Mouse (Mus musculus) embryonic facial prominence, embryonic 13.5 days (tissue): ENCODE results near the gene Laptm4a. TPM values are rescaled to one million over a fixed set of nuclear protein-coding genes. Genes with fewer than 3 reads are reported as not detected.
A peak's percentile ranks its signal among the peaks of the same experiment; 100 is the strongest.

ENCODE experiments used
- ATAC-seq: fragments of 200-750 bp; cut with Nextera tagmentation; 2 replicates; pipeline ENCODE4 v1.8.0; 2017; ENCODE audit warnings: low read depth; ENCODE audit not compliant: insufficient number of reproducible peaks, insufficient read depth, low FRiP score, low TSS enrichment
- H3K27ac ChIP-seq: fragments of 300-500 bp; sonication (generic); 2 replicates; pipeline ENCODE4 v1.5.1; 2015; ENCODE audit warnings: moderate library complexity, mild to moderate bottlenecking, inconsistent platforms
- H3K27me3 ChIP-seq: fragments of 300-500 bp; sonication (generic); 2 replicates; pipeline ENCODE4 v1.6.1; 2015; ENCODE audit warnings: mild to moderate bottlenecking, inconsistent platforms
- H3K36me3 ChIP-seq: fragments of 300-500 bp; sonication (generic); 2 replicates; pipeline ENCODE4 v1.6.1; 2015; ENCODE audit warnings: mild to moderate bottlenecking, inconsistent platforms
- H3K4me1 ChIP-seq: fragments of 300-500 bp; sonication (generic); 2 replicates; pipeline ENCODE4 v1.6.1; 2015; ENCODE audit warnings: inconsistent platforms
- H3K4me2 ChIP-seq: fragments of 300-500 bp; sonication (generic); 2 replicates; pipeline ENCODE4 v1.6.1; 2015; ENCODE audit warnings: moderate library complexity, mild to moderate bottlenecking, inconsistent platforms
- H3K4me3 ChIP-seq: fragments of 300-500 bp; sonication (generic); 2 replicates; pipeline ENCODE4 v1.5.1; 2015; ENCODE audit warnings: mild to moderate bottlenecking, inconsistent platforms
- H3K9ac ChIP-seq: fragments of 300-500 bp; sonication (generic); 2 replicates; pipeline ENCODE4 v1.6.1; 2015; ENCODE audit warnings: mild to moderate bottlenecking, inconsistent platforms
- H3K9me3 ChIP-seq: fragments of 300-500 bp; sonication (generic); 2 replicates; pipeline ENCODE4 v1.6.1; 2016; ENCODE audit warnings: inconsistent platforms
- WGBS: fragments of 180-500 bp; shearing (Covaris S2); methylation state at CpG from one replicate; pipeline ENCODE4 v1.1.7; 2015; ENCODE audit warnings: mixed read lengths; 5-methylcytosine and 5-hydroxymethylcytosine counted together
- polyA plus RNA-seq: library from polyadenylated mRNA; unstranded; fragments of >200 nt; fragmentation: Nextera tagmentation; extraction: Ambion mirVana; gene quantifications from 2 replicates; pipeline ENCODE4 v1.2.1, GENCODE M21; 2015

Laptm4a gene
- polyA plus RNA-seq, 1 experiment from 2014 or later, result 384 TPM

DNA sequence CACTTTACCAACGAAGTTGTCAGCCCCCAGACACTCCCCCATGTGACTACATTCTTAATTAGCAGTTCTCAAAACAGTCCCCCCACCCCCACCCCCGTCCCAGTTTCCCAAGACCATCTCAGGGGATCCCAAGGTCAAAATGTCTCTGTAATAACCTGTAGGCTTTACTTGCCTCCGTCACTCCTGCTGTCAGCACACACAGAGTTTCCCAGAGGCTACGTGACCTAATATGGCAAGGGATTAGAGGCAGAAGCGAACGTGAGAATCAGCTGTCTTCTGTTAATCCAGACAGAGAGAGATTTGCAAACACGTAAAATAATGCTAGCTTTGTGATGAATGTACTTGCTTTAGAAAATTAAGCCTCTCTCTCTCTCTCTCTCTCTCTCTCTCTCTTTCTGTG is 33.0 kb upstream of the Laptm4a start:
- WGBS, result 28% methylated on average over 7 of the region's 7 CpGs
- Histone ChIP-seq H3K27me3 (no peaks in the 10 kb centered on the region), H3K9ac (no peak overlapping the region), H3K4me2 (no peak overlapping the region), H3K36me3 (no peaks in the 10 kb centered on the region), H3K4me3 (no peak overlapping the region), H3K9me3 (no peaks in the 10 kb centered on the region), H3K4me1 (peaks cover 18% of the 10 kb centered on the region), H3K27ac (no peak overlapping the region; the same call in 1 of the 2 replicates)
- ATAC-seq, result no peak

- Histone ChIP-seq H3K9me3 (no peaks in the 10 kb centered on the region), H3K4me1 (peaks cover 22% of the 10 kb centered on the region), H3K4me3 (no peak overlapping the region), H3K36me3 (no peaks in the 10 kb centered on the region), H3K27me3 (no peaks in the 10 kb centered on the region), H3K4me2 (no peak overlapping the region), H3K27ac (no peak overlapping the region), H3K9ac (no peak overlapping the region)
- WGBS, result 17% methylated on average over 10 of the region's 10 CpGs
- no peak for ATAC-seq
Measured at GRCm38 (mm10) chr12:8889117-8889665, 32.3 kb upstream of the Laptm4a start.

DNA sequence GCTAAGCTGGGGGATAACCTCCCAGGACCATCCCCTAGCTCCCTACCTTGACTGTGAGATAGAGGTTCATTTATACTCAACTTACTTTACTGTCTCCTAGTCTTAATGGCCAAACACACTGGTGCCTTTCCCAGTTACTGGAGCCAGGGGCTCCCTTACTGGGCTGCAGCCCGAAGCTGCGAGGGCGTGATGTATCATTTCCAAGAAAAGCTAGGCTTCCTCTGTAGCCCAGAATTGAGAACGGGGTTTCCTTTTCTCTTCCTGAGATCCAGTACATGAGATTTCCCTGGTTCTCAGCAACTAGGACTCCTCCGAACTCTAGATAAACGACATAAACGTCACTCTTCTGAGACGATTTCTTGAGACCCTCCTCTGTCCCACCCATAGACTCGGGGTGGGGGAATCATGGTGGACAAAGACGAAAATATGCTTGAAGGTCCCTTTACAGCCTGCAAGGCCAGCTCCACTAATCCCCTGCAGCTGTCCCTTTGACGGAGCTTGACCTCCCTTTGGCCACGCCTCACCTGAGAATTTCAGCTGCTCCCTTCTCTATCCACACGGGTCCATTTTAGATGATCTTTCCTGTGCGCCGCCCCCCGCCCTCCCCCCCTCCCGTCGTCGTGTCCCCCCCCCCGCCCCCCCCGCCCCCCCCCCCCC is 28.5 kb upstream of the Laptm4a start:
- Histone ChIP-seq H3K4me2 (peak overlapping the region; percentile 33), H3K9ac (no peak overlapping the region), H3K36me3 (no peaks in the 10 kb centered on the region), H3K9me3 (no peaks in the 10 kb centered on the region), H3K4me1 (peaks cover 12% of the 10 kb centered on the region), H3K27me3 (no peaks in the 10 kb centered on the region), H3K27ac (no peak overlapping the region), H3K4me3 (no peak overlapping the region)
- ATAC-seq, result no peak
- 45% methylated on average over 15 of the region's 21 CpGs for WGBS

DNA sequence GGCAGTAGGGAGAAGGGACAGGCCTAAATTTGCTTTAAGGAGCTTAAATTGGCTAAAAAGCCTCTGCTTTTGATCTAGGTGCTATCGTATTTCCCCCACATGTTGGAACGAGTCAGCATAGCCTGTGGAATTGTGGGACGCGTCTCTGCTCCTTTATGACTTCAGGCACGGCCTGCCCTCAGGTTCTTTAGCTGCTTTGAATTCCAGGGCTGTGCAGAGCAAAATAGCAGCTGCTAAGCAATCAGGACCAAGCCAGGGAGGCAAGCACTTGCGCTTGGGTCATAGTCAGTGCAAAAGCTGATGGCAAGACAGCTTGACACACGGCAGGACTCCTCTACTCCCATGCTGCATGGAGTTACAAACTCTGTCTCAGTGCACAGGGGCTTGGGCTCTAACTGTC is 24.3 kb upstream of the Laptm4a start:
- Histone ChIP-seq H3K4me2 (no peak overlapping the region), H3K4me1 (peaks cover 37% of the 10 kb centered on the region), H3K27ac (peak overlapping the region; percentile 23; the same call in 1 of the 2 replicates), H3K4me3 (no peak overlapping the region), H3K36me3 (no peaks in the 10 kb centered on the region), H3K9ac (0 out of 2 replicates have a peak overlapping the region, but pooled peaks have one; percentile 16), H3K9me3 (no peaks in the 10 kb centered on the region), H3K27me3 (no peaks in the 10 kb centered on the region)
- no peak for ATAC-seq
- WGBS, result 6% methylated on average over 7 of the region's 7 CpGs

GRCm38 (mm10) chr12:8898879-8899785 is 22.3 kb upstream of the Laptm4a start:
- no peaks in the 10 kb centered on the region for H3K36me3 ChIP-seq
- H3K9ac ChIP-seq, result no peak overlapping the region
- H3K27me3 ChIP-seq, result no peaks in the 10 kb centered on the region
- WGBS, result 59% methylated on average over 19 of the region's 19 CpGs
- H3K27ac ChIP-seq, result peak overlapping the region; percentile 63; the same call in 1 of the 2 replicates
- no peak overlapping the region for H3K4me3 ChIP-seq
- ATAC-seq, result no peak
- no peak overlapping the region for H3K4me2 ChIP-seq
- no peaks in the 10 kb centered on the region for H3K9me3 ChIP-seq
- peaks cover 37% of the 10 kb centered on the region for H3K4me1 ChIP-seq

GRCm38 (mm10) chr12:8900107-8900698 is 21.3 kb upstream of the Laptm4a start:
- Histone ChIP-seq H3K4me2 (no peak overlapping the region), H3K27me3 (no peaks in the 10 kb centered on the region), H3K27ac (peak overlapping the region; percentile 63), H3K4me3 (no peak overlapping the region), H3K4me1 (peaks cover 37% of the 10 kb centered on the region), H3K36me3 (no peaks in the 10 kb centered on the region), H3K9me3 (no peaks in the 10 kb centered on the region), H3K9ac (no peak overlapping the region)
- ATAC-seq, result peak; percentile 41; the same call in 1 of the 2 replicates
- 11% methylated on average over 4 of the region's 4 CpGs for WGBS

- 17% methylated on average over 5 of the region's 5 CpGs for WGBS
- ATAC-seq, result 0 out of 2 replicates have a peak, but pooled peaks have one; percentile 22
Measured at GRCm38 (mm10) chr12:8900919-8901663, 20.4 kb upstream of the Laptm4a start.

GRCm38 (mm10) chr12:8901934-8902333 is 19.5 kb upstream of the Laptm4a start:
- no peak overlapping the region for H3K27ac ChIP-seq
- no peaks in the 10 kb centered on the region for H3K9me3 ChIP-seq
- WGBS, result 26% methylated on average over 2 of the region's 2 CpGs
- no peak for ATAC-seq
- H3K4me2 ChIP-seq, result no peak overlapping the region
- no peaks in the 10 kb centered on the region for H3K27me3 ChIP-seq
- H3K36me3 ChIP-seq, result no peaks in the 10 kb centered on the region
- peaks cover 33% of the 10 kb centered on the region for H3K4me1 ChIP-seq
- H3K9ac ChIP-seq, result 0 out of 2 replicates have a peak overlapping the region, but pooled peaks have one; percentile 27
- H3K4me3 ChIP-seq, result no peak overlapping the region

More at GRCm38 (mm10) chr12:8900919-8901663, 20.4 kb upstream of the Laptm4a start:
- Histone ChIP-seq H3K4me1 (peaks cover 37% of the 10 kb centered on the region), H3K9me3 (no peaks in the 10 kb centered on the region), H3K27ac (peak overlapping the region; percentile 60; the same call in 1 of the 2 replicates), H3K4me3 (no peak overlapping the region), H3K36me3 (no peaks in the 10 kb centered on the region), H3K4me2 (no peak overlapping the region), H3K9ac (no peak overlapping the region), H3K27me3 (no peaks in the 10 kb centered on the region)

- Histone ChIP-seq H3K27ac (no peak overlapping the region), H3K27me3 (no peaks in the 10 kb centered on the region), H3K9me3 (no peaks in the 10 kb centered on the region), H3K9ac (no peak overlapping the region), H3K36me3 (no peaks in the 10 kb centered on the region), H3K4me3 (no peak overlapping the region), H3K4me2 (no peak overlapping the region), H3K4me1 (peaks cover 29% of the 10 kb centered on the region)
- WGBS, result 32% methylated on average over 3 of the region's 3 CpGs
- no peak for ATAC-seq
Measured at GRCm38 (mm10) chr12:8902479-8902878, 19.0 kb upstream of the Laptm4a start.

DNA sequence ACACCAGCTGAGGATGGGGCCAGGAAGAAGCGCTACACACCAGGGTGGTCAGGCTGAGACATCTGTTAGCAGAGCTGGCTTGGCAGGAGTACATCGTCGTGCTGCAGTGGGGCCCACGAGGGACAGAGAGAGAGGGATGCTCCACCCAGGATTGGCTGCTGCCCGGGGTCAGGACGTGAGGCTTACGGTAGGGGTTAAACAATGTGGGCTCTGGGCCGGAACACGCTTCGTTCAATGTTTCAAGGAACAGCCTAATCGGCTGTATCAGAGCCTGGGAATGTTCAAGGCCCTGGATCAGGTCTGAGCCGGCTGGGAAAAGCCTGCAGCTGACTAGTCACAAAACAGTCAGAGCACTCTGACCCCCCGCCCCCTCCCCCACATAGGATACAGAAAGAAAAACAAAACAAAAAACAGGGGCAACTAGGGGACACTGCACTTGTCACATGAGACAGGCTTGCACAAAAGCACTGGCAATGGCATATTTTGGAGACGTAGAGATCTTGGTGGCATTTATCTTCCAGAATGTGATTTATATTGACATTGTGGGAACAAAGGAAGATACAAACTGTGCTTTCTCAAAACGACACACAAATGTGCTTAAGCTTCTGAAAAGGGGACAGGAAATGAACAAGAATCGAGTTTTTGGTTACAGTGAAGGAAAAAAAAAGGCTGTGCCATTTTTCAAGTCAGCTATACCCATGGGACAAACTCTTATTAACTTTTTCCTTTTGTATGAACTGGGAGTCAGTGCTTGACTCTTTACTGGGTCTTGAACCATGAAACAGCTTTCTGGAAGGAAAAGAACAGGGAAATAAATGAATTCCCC is 8.4 kb upstream of the Laptm4a start:
- peak overlapping the region; percentile 95 for H3K27ac ChIP-seq
- H3K4me2 ChIP-seq, result peak overlapping the region; percentile 41

More for the DNA sequence above, 8.4 kb upstream of the Laptm4a start:
- 7% methylated on average over 16 of the region's 16 CpGs for WGBS
- H3K9ac ChIP-seq, result peak overlapping the region; percentile 58
- H3K4me3 ChIP-seq, result no peak overlapping the region
- H3K4me1 ChIP-seq, result peaks cover 44% of the 10 kb centered on the region
- ATAC-seq, result no peak
- no peaks in the 10 kb centered on the region for H3K27me3 ChIP-seq
- H3K9me3 ChIP-seq, result no peaks in the 10 kb centered on the region
- H3K36me3 ChIP-seq, result no peaks in the 10 kb centered on the region
